Mouse (Mus musculus): ENCODE data around the gene Tnxb.

DNA sequence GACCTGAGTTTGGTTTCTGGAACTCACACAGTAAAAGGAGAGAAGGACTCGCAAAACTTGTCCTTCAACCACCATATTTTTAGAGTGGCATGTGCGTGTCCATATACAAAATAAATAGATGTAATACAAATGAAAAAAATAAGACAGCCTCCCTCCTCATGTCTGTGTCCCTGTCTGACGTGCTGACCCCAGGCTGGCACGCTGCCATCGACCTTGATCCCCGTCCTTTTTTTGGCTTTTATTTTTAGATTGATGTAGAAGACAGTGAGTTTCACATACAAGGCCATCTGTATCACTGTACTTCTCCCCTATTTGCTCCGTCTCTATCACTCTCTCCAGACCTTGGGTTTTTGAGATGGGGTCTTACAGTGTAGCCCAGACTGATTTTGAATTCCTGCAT lies 5.9 kb upstream of the Tnxb start:
- TF ChIP-seq MAFK (IDR thresholded peaks at IDR 0.05; ENCODE audit: insufficient read depth, low read depth, low read length) (no peak), ZNF384 (IDR thresholded peaks at IDR 0.05; ENCODE audit: low read depth, low read length) (no peak), ZC3H11A (IDR thresholded peaks at IDR 0.05; ENCODE audit: borderline replicate concordance, low read depth, low read length) (no peak), CHD2 (IDR thresholded peaks at IDR 0.05; ENCODE audit: low read depth, low read length) (no peak), HCFC1 (IDR thresholded peaks at IDR 0.05; ENCODE audit: borderline replicate concordance, insufficient read depth, low read length) (no peak)
